Mouse (Mus musculus): Measurements from ENCODE around the gene Zfp64. TPM values are rescaled to one million over a fixed set of nuclear protein-coding genes. Genes with fewer than 3 reads are reported as not detected.
"Not testable (repeated sequence)": the region's sequence is repeated elsewhere in the genome, so short reads cannot be mapped to it uniquely, and the experiment has no call there.

Zfp64 gene
- total RNA-seq, 2 experiments from 2014 or later = 8.7 to 8.8 TPM

- no peak for DNase-seq (ENCODE audit: low spot score)
- intact Hi-C loops (cut with DNase I) = no loop called here
Observed at GRCm38 (mm10) chr2:168860922-168861740, 94.3 kb downstream of the Zfp64 start.

- intact Hi-C loops (cut with DNase I) = no loop called here
- no peak for DNase-seq (ENCODE audit: low spot score)
Observed at GRCm38 (mm10) chr2:168860032-168860691, 95.2 kb downstream of the Zfp64 start.

- DNase-seq (ENCODE audit: low spot score) = no peak
- intact Hi-C loops (cut with DNase I) = no loop called here
Observed at GRCm38 (mm10) chr2:168856638-168857037, 98.7 kb downstream of the Zfp64 start.

GRCm38 (mm10) chr2:168854777-168855176 is 100.6 kb downstream of the Zfp64 start:
- DNase-seq (ENCODE audit: low spot score) = no peak
- intact Hi-C loops (cut with DNase I) = no loop called here

- DNase-seq (ENCODE audit: low spot score); intact Hi-C loops (cut with DNase I): not testable (repeated sequence)
Observed at GRCm38 (mm10) chr2:168853869-168854268, 101.5 kb downstream of the Zfp64 start.

- intact Hi-C loops (cut with DNase I) = no loop called here
- no peak for DNase-seq (ENCODE audit: low spot score)
Observed at GRCm38 (mm10) chr2:168851545-168851944, 103.8 kb downstream of the Zfp64 start.

GRCm38 (mm10) chr2:168848553-168848952 is 106.8 kb downstream of the Zfp64 start:
- intact Hi-C loops (cut with DNase I) = no loop called here

GRCm38 (mm10) chr2:168846180-168846720 is 109.1 kb downstream of the Zfp64 start:
- no peak for DNase-seq (ENCODE audit: low spot score)
- intact Hi-C loops (cut with DNase I) = no loop called here

More at GRCm38 (mm10) chr2:168848553-168848952, 106.8 kb downstream of the Zfp64 start:
- DNase-seq (ENCODE audit: low spot score) = no peak

Other genes with a start within 250 kb of the Zfp64 start
- 10 to 100 TPM; 44.9 to 54.1 TPM for gene Atp9a, start 213.2 kb downstream of the Zfp64 start, total RNA-seq (2021)
- gene Sall4, start 187.6 kb downstream of the Zfp64 start, total RNA-seq (2021) = 1 to 10 TPM; 2.3 to 2.4 TPM